Mouse (Mus musculus) forebrain, embryonic 12.5 days (tissue): ENCODE data around the gene Nav2. TPM values are rescaled to one million over a fixed set of nuclear protein-coding genes. Genes with fewer than 3 reads are reported as not detected.

Experiments
- ATAC-seq: fragments of 200-750 bp; cut with Nextera tagmentation; 2 replicates; pipeline ENCODE4 v1.8.0; 2017; ENCODE audit warnings: moderate TSS enrichment; ENCODE audit not compliant: low FRiP score
- H3K27ac ChIP-seq: fragments of 300-500 bp; sonication (generic); 2 replicates; pipeline ENCODE4 v1.5.1; 2016; ENCODE audit warnings: mild to moderate bottlenecking
- H3K27me3 ChIP-seq: fragments of 300-500 bp; sonication (generic); 2 replicates; pipeline ENCODE4 v1.6.1; 2016; ENCODE audit warnings: mild to moderate bottlenecking
- H3K36me3 ChIP-seq: fragments of 300-500 bp; sonication (generic); replicated peaks from 2 replicates; pipeline ENCODE4 v1.6.1; 2016; ENCODE audit warnings: mild to moderate bottlenecking
- H3K4me1 ChIP-seq: fragments of 300-500 bp; sonication (generic); 2 replicates; pipeline ENCODE4 v1.6.1; 2016
- H3K4me2 ChIP-seq: fragments of 300-500 bp; sonication (generic); 2 replicates; pipeline ENCODE4 v1.6.1; 2016; ENCODE audit warnings: mild to moderate bottlenecking, moderate library complexity
- H3K4me3 ChIP-seq: fragments of 300-500 bp; sonication (generic); replicated peaks from 2 replicates; pipeline ENCODE4 v1.5.1; 2016; ENCODE audit warnings: mild to moderate bottlenecking
- H3K9ac ChIP-seq: fragments of 300-500 bp; sonication (generic); 2 replicates; pipeline ENCODE4 v1.6.1; 2016; ENCODE audit warnings: mild to moderate bottlenecking
- H3K9me3 ChIP-seq: fragments of 300-500 bp; sonication (generic); 2 replicates; pipeline ENCODE4 v1.6.1; 2016
- WGBS: fragments of 180-500 bp; shearing (Covaris S2); methylation state at CpG from one replicate; pipeline ENCODE4 v1.1.7; 2016; 5-methylcytosine and 5-hydroxymethylcytosine counted together
- polyA plus RNA-seq: library from polyadenylated mRNA; unstranded; fragments of >200 nt; fragmentation: Nextera tagmentation; extraction: Ambion mirVana; gene quantifications from 2 replicates; pipeline ENCODE4 v1.2.1, GENCODE M21; 2016

The Nav2 gene
- polyA plus RNA-seq, 1 experiment from 2014 or later: 10.9 TPM

- peak; percentile 49; the same call in 1 of the 2 replicates for ATAC-seq
- Histone ChIP-seq H3K4me2 (peak overlapping the region; percentile 13; the same call in 1 of the 2 replicates), H3K4me1 (peaks cover 24% of the 10 kb centered on the region), H3K27ac (no peak overlapping the region), H3K4me3 (no peak overlapping the region), H3K36me3 (no peaks in the 10 kb centered on the region), H3K9ac (no peak overlapping the region), H3K9me3 (no peaks in the 10 kb centered on the region), H3K27me3 (peaks cover 51% of the 10 kb centered on the region)
- WGBS: 10% methylated on average over 9 of the region's 9 CpGs
Measured at GRCm38 (mm10) chr7:49485292-49485847, 576.9 kb downstream of the Nav2 start.

- 85% methylated on average over 2 of the region's 2 CpGs for WGBS
- Histone ChIP-seq H3K27ac (no peak overlapping the region), H3K4me1 (peaks cover 24% of the 10 kb centered on the region), H3K36me3 (no peaks in the 10 kb centered on the region), H3K4me2 (no peak overlapping the region), H3K27me3 (peaks cover 52% of the 10 kb centered on the region), H3K9me3 (no peaks in the 10 kb centered on the region), H3K9ac (no peak overlapping the region), H3K4me3 (no peak overlapping the region)
- ATAC-seq: no peak
Measured at GRCm38 (mm10) chr7:49487347-49487746, 578.8 kb downstream of the Nav2 start.

GRCm38 (mm10) chr7:49488493-49489087, 580.1 kb downstream of the Nav2 start:
- Histone ChIP-seq H3K9me3 (no peaks in the 10 kb centered on the region), H3K4me2 (no peak overlapping the region), H3K4me1 (peaks cover 24% of the 10 kb centered on the region), H3K36me3 (no peaks in the 10 kb centered on the region), H3K27me3 (peaks cover 42% of the 10 kb centered on the region), H3K4me3 (no peak overlapping the region), H3K9ac (no peak overlapping the region), H3K27ac (no peak overlapping the region)
- ATAC-seq: no peak
- WGBS: 77% methylated on average over 4 of the region's 4 CpGs

- no peak for ATAC-seq
- Histone ChIP-seq H3K4me1 (peaks cover 10% of the 10 kb centered on the region), H3K27ac (no peak overlapping the region), H3K4me3 (no peak overlapping the region), H3K9me3 (no peaks in the 10 kb centered on the region), H3K36me3 (no peaks in the 10 kb centered on the region), H3K9ac (no peak overlapping the region), H3K4me2 (no peak overlapping the region), H3K27me3 (peaks cover 38% of the 10 kb centered on the region)
- 63% methylated on average over 10 of the region's 10 CpGs for WGBS
Measured at GRCm38 (mm10) chr7:49490814-49491213, 582.3 kb downstream of the Nav2 start.

- H3K4me2 ChIP-seq: no peak overlapping the region
- H3K27ac ChIP-seq: no peak overlapping the region
- H3K27me3 ChIP-seq: peaks cover 33% of the 10 kb centered on the region
- H3K36me3 ChIP-seq: no peaks in the 10 kb centered on the region
- ATAC-seq: no peak
- peaks cover 24% of the 10 kb centered on the region for H3K4me1 ChIP-seq
- H3K9me3 ChIP-seq: no peaks in the 10 kb centered on the region
- H3K4me3 ChIP-seq: no peak overlapping the region
- no peak overlapping the region for H3K9ac ChIP-seq
Measured at GRCm38 (mm10) chr7:49492622-49493021, 584.1 kb downstream of the Nav2 start.

- Histone ChIP-seq H3K27me3 (peaks cover 27% of the 10 kb centered on the region), H3K4me1 (peaks cover 24% of the 10 kb centered on the region), H3K27ac (no peak overlapping the region), H3K4me2 (no peak overlapping the region), H3K9ac (no peak overlapping the region), H3K4me3 (no peak overlapping the region), H3K36me3 (no peaks in the 10 kb centered on the region), H3K9me3 (no peaks in the 10 kb centered on the region)
- no peak for ATAC-seq
- WGBS: 92% methylated on average over 4 of the region's 4 CpGs
Measured at GRCm38 (mm10) chr7:49493210-49493609, 584.7 kb downstream of the Nav2 start.

- no peak overlapping the region for H3K9ac ChIP-seq
- no peaks in the 10 kb centered on the region for H3K36me3 ChIP-seq
- H3K4me3 ChIP-seq: no peak overlapping the region
- ATAC-seq: no peak
- 0 out of 2 replicates have a peak overlapping the region, but pooled peaks have one; percentile 31 for H3K27ac ChIP-seq
- H3K4me2 ChIP-seq: no peak overlapping the region
- H3K9me3 ChIP-seq: no peaks in the 10 kb centered on the region
- peaks cover 24% of the 10 kb centered on the region for H3K4me1 ChIP-seq
- peaks cover 20% of the 10 kb centered on the region for H3K27me3 ChIP-seq
- 79% methylated on average over 6 of the region's 6 CpGs for WGBS
Measured at GRCm38 (mm10) chr7:49494654-49495053, 586.1 kb downstream of the Nav2 start.

GRCm38 (mm10) chr7:49496111-49496510, 587.6 kb downstream of the Nav2 start:
- Histone ChIP-seq H3K9ac (no peak overlapping the region), H3K36me3 (no peaks in the 10 kb centered on the region), H3K27me3 (peaks cover 21% of the 10 kb centered on the region; the same call in 1 of the 2 replicates), H3K4me3 (no peak overlapping the region), H3K27ac (peak overlapping the region; percentile 68), H3K9me3 (no peaks in the 10 kb centered on the region), H3K4me1 (peaks cover 24% of the 10 kb centered on the region), H3K4me2 (no peak overlapping the region)
- ATAC-seq: peak; percentile 83
- WGBS: 9% methylated on average over 11 of the region's 11 CpGs

- Histone ChIP-seq H3K27me3 (peaks cover 25% of the 10 kb centered on the region; the same call in 1 of the 2 replicates), H3K9ac (no peak overlapping the region), H3K9me3 (no peaks in the 10 kb centered on the region), H3K36me3 (no peaks in the 10 kb centered on the region), H3K27ac (peak overlapping the region; percentile 68), H3K4me3 (no peak overlapping the region), H3K4me1 (peaks cover 24% of the 10 kb centered on the region), H3K4me2 (0 out of 2 replicates have a peak overlapping the region, but pooled peaks have one; percentile 2)
- WGBS: 26% methylated on average over 13 of the region's 13 CpGs
- ATAC-seq: peak; percentile 45; the same call in 1 of the 2 replicates
Measured at GRCm38 (mm10) chr7:49496766-49497425, 588.4 kb downstream of the Nav2 start.

- no peak for ATAC-seq
- H3K36me3 ChIP-seq: no peaks in the 10 kb centered on the region
- H3K4me1 ChIP-seq: peaks cover 24% of the 10 kb centered on the region
- H3K4me2 ChIP-seq: 0 out of 2 replicates have a peak overlapping the region, but pooled peaks have one; percentile 2
- no peaks in the 10 kb centered on the region for H3K9me3 ChIP-seq
- peaks cover 24% of the 10 kb centered on the region; the same call in 1 of the 2 replicates for H3K27me3 ChIP-seq
- no peak overlapping the region for H3K9ac ChIP-seq
- WGBS: 44% methylated on average over 4 of the region's 4 CpGs
- no peak overlapping the region for H3K4me3 ChIP-seq
- H3K27ac ChIP-seq: peak overlapping the region; percentile 68
Measured at GRCm38 (mm10) chr7:49497426-49497892, 588.9 kb downstream of the Nav2 start.

- H3K27me3 ChIP-seq: peaks cover 26% of the 10 kb centered on the region; the same call in 1 of the 2 replicates
- H3K36me3 ChIP-seq: no peaks in the 10 kb centered on the region
- no peaks in the 10 kb centered on the region for H3K9me3 ChIP-seq
- H3K9ac ChIP-seq: no peak overlapping the region
- H3K4me1 ChIP-seq: peaks cover 32% of the 10 kb centered on the region
- H3K4me3 ChIP-seq: no peak overlapping the region
- WGBS: 94% methylated on average over 6 of the region's 6 CpGs
- ATAC-seq: no peak
- H3K27ac ChIP-seq: no peak overlapping the region
- H3K4me2 ChIP-seq: no peak overlapping the region
Measured at GRCm38 (mm10) chr7:49499598-49499997, 591.1 kb downstream of the Nav2 start.

GRCm38 (mm10) chr7:49500916-49501315, 592.4 kb downstream of the Nav2 start:
- Histone ChIP-seq H3K9ac (no peak overlapping the region), H3K27me3 (peaks cover 17% of the 10 kb centered on the region; the same call in 1 of the 2 replicates), H3K9me3 (no peaks in the 10 kb centered on the region), H3K4me2 (no peak overlapping the region), H3K36me3 (no peaks in the 10 kb centered on the region), H3K27ac (no peak overlapping the region), H3K4me1 (peaks cover 38% of the 10 kb centered on the region), H3K4me3 (no peak overlapping the region)
- ATAC-seq: no peak
- WGBS: 98% methylated on average over 5 of the region's 5 CpGs
